Mouse (Mus musculus) heart, postnatal 0 days (tissue): Measurements from ENCODE around the gene Pde6b. TPM values are rescaled to one million over a fixed set of nuclear protein-coding genes. Genes with fewer than 3 reads are reported as not detected.

Source experiments
- ATAC-seq: fragments of 200-750 bp; cut with Nextera tagmentation; 2 replicates; pipeline ENCODE4 v1.8.0; 2017; ENCODE audit warnings: low read depth, moderate number of reproducible peaks, moderate library complexity; ENCODE audit not compliant: insufficient read depth
- DNase-seq: peaks from one replicate; pipeline ENCODE4 v3.0.0-alpha.2; 2016; ENCODE audit warnings: low spot score
- H3K27ac ChIP-seq: fragments of 300-500 bp; sonication (generic); 2 replicates; pipeline ENCODE4 v1.5.1; 2014; ENCODE audit warnings: low read depth, mild to moderate bottlenecking
- H3K27me3 ChIP-seq: fragments of 300-500 bp; sonication (generic); 2 replicates; pipeline ENCODE4 v1.6.1; 2014; ENCODE audit warnings: low read length, mixed read lengths; ENCODE audit not compliant: control insufficient read depth, insufficient read depth
- H3K36me3 ChIP-seq: fragments of 300-500 bp; sonication (generic); replicated peaks from 2 replicates; pipeline ENCODE4 v1.6.1; 2014; ENCODE audit warnings: low read length, mixed read lengths; ENCODE audit not compliant: control insufficient read depth, insufficient read depth
- H3K4me1 ChIP-seq: fragments of 300-500 bp; sonication (generic); 2 replicates; pipeline ENCODE4 v1.6.1; 2014; ENCODE audit warnings: antibody characterized with exemption; ENCODE audit not compliant: control insufficient read depth, insufficient read depth
- H3K4me2 ChIP-seq: fragments of 300-500 bp; sonication (generic); 2 replicates; pipeline ENCODE4 v1.6.1; 2014; ENCODE audit warnings: low read depth, mild to moderate bottlenecking, low read length, moderate library complexity
- H3K4me3 ChIP-seq: fragments of 300-500 bp; sonication (generic); 2 replicates; pipeline ENCODE4 v1.5.1; 2014; ENCODE audit warnings: low read depth, low read length
- H3K9ac ChIP-seq: fragments of 300-500 bp; sonication (generic); replicated peaks from 2 replicates; pipeline ENCODE4 v1.6.1; 2014; ENCODE audit warnings: low read depth, low read length, mixed read lengths
- H3K9me3 ChIP-seq: fragments of 300-500 bp; sonication (generic); replicated peaks from 2 replicates; pipeline ENCODE4 v1.6.1; 2016; ENCODE audit warnings: low read length; ENCODE audit not compliant: control insufficient read depth
- CTCF ChIP-seq: IDR thresholded peaks from 2 replicates; pipeline ENCODE4 v1.5.1; 2016; ENCODE audit warnings: antibody characterized with exemption, control low read depth, low read depth
- EP300 ChIP-seq: IDR thresholded peaks from 2 replicates; pipeline ENCODE4 v1.6.1; 2016; ENCODE audit warnings: antibody characterized with exemption, low read depth
- WGBS: fragments of 180-500 bp; shearing (Covaris S2); extraction: QIAGEN DNeasy Blood & Tissue Kit; methylation state at CpG from one replicate; pipeline ENCODE4 v1.1.7; 2014; 5-methylcytosine and 5-hydroxymethylcytosine counted together
- polyA plus RNA-seq: library from polyadenylated mRNA; unstranded; fragments of >200 nt; fragmentation: Nextera tagmentation; extraction: Ambion mirVana; gene quantifications from 2 replicates; pipeline ENCODE4 v1.2.1, GENCODE M21; 2015
- total RNA-seq: library from RNA; depleted of rRNA; stranded (reverse); fragments of >200 nt; gene quantifications from 2 replicates; pipeline ENCODE4 v1.2.3, GENCODE M21; 2014; ENCODE audit warnings: low replicate concordance

The Pde6b gene
- total and polyA plus RNA-seq, 2 experiments from 2014 or later: 0.15 TPM; not detected in 1

DNA sequence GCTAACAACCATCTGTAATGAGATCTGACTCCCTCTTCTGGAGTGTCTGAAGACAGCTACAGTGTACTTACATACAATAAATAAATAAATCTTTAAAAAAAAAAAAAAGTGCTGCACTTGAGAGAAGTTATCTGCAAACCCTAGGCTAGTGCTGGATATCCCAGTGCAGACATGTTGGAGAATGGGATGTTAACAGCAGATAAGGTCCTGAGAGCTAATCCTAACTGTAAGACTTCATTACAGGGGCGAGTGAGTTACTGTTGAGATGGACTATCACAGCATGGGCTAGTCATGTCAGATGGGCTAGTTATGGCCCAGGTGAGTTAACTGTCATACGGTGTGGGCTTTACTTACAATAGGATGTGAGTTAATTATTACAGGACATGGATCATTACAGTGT, 34.1 kb upstream of the Pde6b start:
- H3K4me3 ChIP-seq: no peak overlapping the region
- H3K27me3 ChIP-seq: no peaks in the 10 kb centered on the region
- no peak overlapping the region for H3K4me2 ChIP-seq
- H3K36me3 ChIP-seq: peaks cover 10% of the 10 kb centered on the region; the same call in 1 of the 2 replicates
- TF ChIP-seq CTCF: no peak
- TF ChIP-seq EP300: no peak
- no peak overlapping the region for H3K27ac ChIP-seq
- ATAC-seq (no peak), DNase-seq (no peak)
- WGBS: 82% methylated on average over 2 of the region's 2 CpGs
- no peaks in the 10 kb centered on the region for H3K4me1 ChIP-seq
- no peak overlapping the region for H3K9ac ChIP-seq
- no peaks in the 10 kb centered on the region for H3K9me3 ChIP-seq

DNA sequence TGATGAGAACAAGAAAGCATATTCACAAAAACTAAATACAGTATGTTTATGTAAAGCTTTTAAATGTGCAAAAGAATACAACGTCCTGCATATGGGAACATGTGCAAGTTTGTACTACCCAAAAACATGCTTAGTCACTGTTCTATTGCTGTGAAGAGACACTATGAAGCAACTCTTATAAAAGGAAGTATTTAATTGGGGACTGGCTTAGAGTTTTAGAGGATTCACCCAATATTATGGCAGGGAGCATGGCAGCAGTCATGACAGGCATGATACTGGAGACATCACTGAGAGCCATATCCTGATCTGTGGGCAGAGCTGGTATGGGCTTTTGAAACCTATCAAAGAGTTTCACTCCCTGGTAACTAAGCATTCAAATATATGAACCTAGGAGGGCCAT, 30.3 kb upstream of the Pde6b start:
- Histone ChIP-seq H3K9ac (no peak overlapping the region), H3K27me3 (peaks cover 4% of the 10 kb centered on the region), H3K4me3 (no peak overlapping the region), H3K9me3 (no peaks in the 10 kb centered on the region), H3K27ac (no peak overlapping the region), H3K4me2 (no peak overlapping the region), H3K4me1 (no peaks in the 10 kb centered on the region), H3K36me3 (no peaks in the 10 kb centered on the region)
- TF ChIP-seq CTCF (no peak), EP300 (no peak)
- no peak for DNase-seq
- ATAC-seq: no peak
- 89% methylated on average over 1 of the region's 1 CpGs for WGBS

GRCm38 (mm10) chr5:108359491-108359890, 28.7 kb upstream of the Pde6b start:
- no peaks in the 10 kb centered on the region for H3K36me3 ChIP-seq
- no peak overlapping the region for H3K4me3 ChIP-seq
- no peak for ATAC-seq
- no peaks in the 10 kb centered on the region for H3K4me1 ChIP-seq
- H3K9me3 ChIP-seq: no peaks in the 10 kb centered on the region
- no peak overlapping the region for H3K9ac ChIP-seq
- no peak for DNase-seq
- no peak overlapping the region for H3K27ac ChIP-seq
- 84% methylated on average over 9 of the region's 9 CpGs for WGBS
- H3K27me3 ChIP-seq: peaks cover 20% of the 10 kb centered on the region
- no peak for TF ChIP-seq EP300
- no peak overlapping the region for H3K4me2 ChIP-seq

- Histone ChIP-seq H3K9me3 (no peaks in the 10 kb centered on the region), H3K9ac (no peak overlapping the region), H3K4me2 (no peak overlapping the region), H3K27me3 (peaks cover 27% of the 10 kb centered on the region), H3K4me1 (no peaks in the 10 kb centered on the region), H3K36me3 (no peaks in the 10 kb centered on the region), H3K4me3 (no peak overlapping the region), H3K27ac (no peak overlapping the region)
- ATAC-seq (no peak), DNase-seq (no peak)
- 64% methylated on average over 4 of the region's 4 CpGs for WGBS
- TF ChIP-seq CTCF (no peak), EP300 (no peak)
Measured at GRCm38 (mm10) chr5:108360211-108360610, 28.0 kb upstream of the Pde6b start.

- Histone ChIP-seq H3K36me3 (no peaks in the 10 kb centered on the region), H3K9ac (no peak overlapping the region), H3K27me3 (peaks cover 47% of the 10 kb centered on the region), H3K9me3 (no peaks in the 10 kb centered on the region), H3K4me1 (0 out of 2 replicates have a peak, but pooled peaks cover 4% of the 10 kb centered on the region), H3K4me3 (no peak overlapping the region), H3K4me2 (no peak overlapping the region), H3K27ac (no peak overlapping the region)
- WGBS: 31% methylated on average over 3 of the region's 3 CpGs
- ATAC-seq (no peak), DNase-seq (no peak)
- TF ChIP-seq EP300: no peak
Measured at GRCm38 (mm10) chr5:108362330-108362729, 25.9 kb upstream of the Pde6b start.

DNA sequence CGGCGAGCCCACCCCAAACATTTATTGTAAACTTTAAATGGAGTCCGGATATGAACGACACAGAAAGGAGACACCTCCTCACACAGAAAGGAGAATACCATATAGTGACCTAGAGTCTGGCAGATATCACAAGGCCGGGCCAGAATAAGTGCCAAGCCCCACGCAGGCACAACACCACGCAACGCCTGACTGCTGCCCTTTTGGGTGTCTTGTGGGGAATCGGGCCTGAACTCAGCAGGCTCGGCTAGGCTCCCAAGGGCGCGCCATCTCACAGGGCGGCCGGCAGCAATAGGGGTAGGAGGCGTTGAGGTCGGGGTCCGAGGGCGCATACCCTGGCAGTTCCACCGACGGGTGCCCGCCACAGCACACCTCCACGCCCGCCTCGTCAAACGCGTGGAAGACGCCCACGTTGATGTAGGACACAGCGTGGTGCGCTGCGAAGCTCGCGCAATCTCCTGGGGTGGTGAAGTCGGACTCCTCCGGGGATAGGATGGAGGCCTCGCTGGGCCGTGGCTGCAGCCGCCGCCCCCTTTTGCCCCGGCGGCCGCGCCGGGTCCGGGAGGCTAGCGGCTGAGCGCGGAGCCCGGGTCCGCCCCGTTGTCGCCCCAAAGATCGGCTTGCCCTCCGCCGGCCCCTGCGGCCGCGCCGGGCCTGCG, 21.7 kb upstream of the Pde6b start:
- DNase-seq: no peak
- Histone ChIP-seq H3K9ac (no peak overlapping the region), H3K27me3 (peaks cover 86% of the 10 kb centered on the region), H3K4me3 (peak overlapping the region; percentile 59), H3K9me3 (no peaks in the 10 kb centered on the region), H3K4me1 (peaks cover 9% of the 10 kb centered on the region; the same call in 1 of the 2 replicates), H3K27ac (no peak overlapping the region), H3K4me2 (peak overlapping the region; percentile 93), H3K36me3 (no peaks in the 10 kb centered on the region)
- ATAC-seq: 0 out of 2 replicates have a peak, but pooled peaks have one; percentile 21
- WGBS: 4% methylated on average over 60 of the region's 60 CpGs
- TF ChIP-seq EP300 (no peak), CTCF (no peak)
